Mouse (Mus musculus): ENCODE data around the gene Xcl1. TPM values are rescaled to one million over a fixed set of nuclear protein-coding genes. Genes with fewer than 3 reads are reported as not detected.

Xcl1 gene
- polyA plus RNA-seq, 1 experiment from 2014 or later, result 0.44 TPM

GRCm38 (mm10) chr1:164957974-164958373, 22.6 kb upstream of the Xcl1 start:
- no peaks in the 10 kb centered on the region for H3K9me3 ChIP-seq (replicated peaks)
- WGBS, result 88% methylated on average over 3 of the region's 3 CpGs
- H3K27me3 ChIP-seq, result no peaks in the 10 kb centered on the region
- no peak overlapping the region for H3K4me2 ChIP-seq
- no peaks in the 10 kb centered on the region for H3K4me1 ChIP-seq (replicated peaks)
- H3K27ac ChIP-seq, result no peak overlapping the region
- H3K9ac ChIP-seq, result no peak overlapping the region
- H3K4me3 ChIP-seq, result no peak overlapping the region
- ATAC-seq (replicated peaks; ENCODE audit: insufficient number of reproducible peaks, insufficient read depth, low FRiP score, low read depth), result no peak
- H3K36me3 ChIP-seq, result no peaks in the 10 kb centered on the region

- Histone ChIP-seq H3K9ac (no peak overlapping the region), H3K4me2 (no peak overlapping the region), H3K27me3 (no peaks in the 10 kb centered on the region), H3K27ac (no peak overlapping the region), H3K4me1 (replicated peaks) (no peaks in the 10 kb centered on the region), H3K36me3 (no peaks in the 10 kb centered on the region), H3K4me3 (no peak overlapping the region), H3K9me3 (replicated peaks) (no peaks in the 10 kb centered on the region)
- 79% methylated on average over 3 of the region's 3 CpGs for WGBS
- ATAC-seq (replicated peaks; ENCODE audit: insufficient number of reproducible peaks, insufficient read depth, low FRiP score, low read depth), result no peak
These were observed 21.5 kb upstream of the Xcl1 start for GRCm38 (mm10) chr1:164956725-164957399.

- Histone ChIP-seq H3K4me2 (no peak overlapping the region), H3K4me1 (replicated peaks) (no peaks in the 10 kb centered on the region), H3K27ac (no peak overlapping the region), H3K4me3 (no peak overlapping the region), H3K9me3 (replicated peaks) (no peaks in the 10 kb centered on the region), H3K36me3 (no peaks in the 10 kb centered on the region), H3K9ac (no peak overlapping the region), H3K27me3 (no peaks in the 10 kb centered on the region)
- WGBS, result 68% methylated on average over 7 of the region's 7 CpGs
- ATAC-seq (replicated peaks; ENCODE audit: insufficient number of reproducible peaks, insufficient read depth, low FRiP score, low read depth), result no peak
These were observed 20.3 kb upstream of the Xcl1 start for GRCm38 (mm10) chr1:164955452-164956196.

- Histone ChIP-seq H3K9ac (no peak overlapping the region), H3K4me1 (replicated peaks) (no peaks in the 10 kb centered on the region), H3K36me3 (no peaks in the 10 kb centered on the region), H3K27ac (no peak overlapping the region), H3K27me3 (no peaks in the 10 kb centered on the region), H3K4me3 (no peak overlapping the region), H3K9me3 (replicated peaks) (no peaks in the 10 kb centered on the region), H3K4me2 (no peak overlapping the region)
- 84% methylated on average over 6 of the region's 6 CpGs for WGBS
- ATAC-seq (replicated peaks; ENCODE audit: insufficient number of reproducible peaks, insufficient read depth, low FRiP score, low read depth), result no peak
These were observed 18.2 kb upstream of the Xcl1 start for GRCm38 (mm10) chr1:164953574-164953973.

- ATAC-seq (replicated peaks; ENCODE audit: insufficient number of reproducible peaks, insufficient read depth, low FRiP score, low read depth), result no peak
- no peak overlapping the region for H3K27ac ChIP-seq
- no peak overlapping the region for H3K4me2 ChIP-seq
- no peak overlapping the region for H3K4me3 ChIP-seq
- H3K9ac ChIP-seq, result no peak overlapping the region
- no peaks in the 10 kb centered on the region for H3K9me3 ChIP-seq (replicated peaks)
- H3K4me1 ChIP-seq (replicated peaks), result no peaks in the 10 kb centered on the region
- no peaks in the 10 kb centered on the region for H3K36me3 ChIP-seq
- WGBS, result 39% methylated on average over 2 of the region's 2 CpGs
- no peaks in the 10 kb centered on the region for H3K27me3 ChIP-seq
These were observed 733 bp upstream of the Xcl1 start for GRCm38 (mm10) chr1:164936060-164936459.

GRCm38 (mm10) chr1:164933441-164934188, 1.7 kb downstream of the Xcl1 start:
- WGBS, result 85% methylated on average over 10 of the region's 10 CpGs
- Histone ChIP-seq H3K4me2 (no peak overlapping the region), H3K4me3 (no peak overlapping the region), H3K27me3 (no peaks in the 10 kb centered on the region), H3K4me1 (replicated peaks) (no peaks in the 10 kb centered on the region), H3K9me3 (replicated peaks) (no peaks in the 10 kb centered on the region), H3K9ac (no peak overlapping the region), H3K36me3 (no peaks in the 10 kb centered on the region), H3K27ac (no peak overlapping the region)
- ATAC-seq (replicated peaks; ENCODE audit: insufficient number of reproducible peaks, insufficient read depth, low FRiP score, low read depth), result no peak

GRCm38 (mm10) chr1:164931135-164931534, 4.2 kb downstream of the Xcl1 start:
- no peaks in the 10 kb centered on the region for H3K36me3 ChIP-seq
- H3K4me3 ChIP-seq, result no peak overlapping the region
- H3K9ac ChIP-seq, result no peak overlapping the region
- no peaks in the 10 kb centered on the region for H3K27me3 ChIP-seq
- H3K9me3 ChIP-seq (replicated peaks), result no peaks in the 10 kb centered on the region
- ATAC-seq (replicated peaks; ENCODE audit: insufficient number of reproducible peaks, insufficient read depth, low FRiP score, low read depth), result no peak
- no peak overlapping the region for H3K27ac ChIP-seq
- WGBS, result 83% methylated on average over 7 of the region's 7 CpGs
- no peaks in the 10 kb centered on the region for H3K4me1 ChIP-seq (replicated peaks)
- H3K4me2 ChIP-seq, result no peak overlapping the region

GRCm38 (mm10) chr1:164930006-164930405, 5.3 kb downstream of the Xcl1 start:
- H3K27me3 ChIP-seq, result no peaks in the 10 kb centered on the region
- no peaks in the 10 kb centered on the region for H3K9me3 ChIP-seq (replicated peaks)
- H3K4me3 ChIP-seq, result no peak overlapping the region
- H3K4me2 ChIP-seq, result no peak overlapping the region
- 82% methylated on average over 3 of the region's 3 CpGs for WGBS
- H3K4me1 ChIP-seq (replicated peaks), result no peaks in the 10 kb centered on the region
- H3K9ac ChIP-seq, result no peak overlapping the region
- no peak overlapping the region for H3K27ac ChIP-seq
- no peak for ATAC-seq (replicated peaks; ENCODE audit: insufficient number of reproducible peaks, insufficient read depth, low FRiP score, low read depth)
- no peaks in the 10 kb centered on the region for H3K36me3 ChIP-seq

- H3K9me3 ChIP-seq (replicated peaks), result no peaks in the 10 kb centered on the region
- H3K4me2 ChIP-seq, result no peak overlapping the region
- no peak overlapping the region for H3K27ac ChIP-seq
- H3K4me1 ChIP-seq (replicated peaks), result no peaks in the 10 kb centered on the region
- H3K9ac ChIP-seq, result no peak overlapping the region
- ATAC-seq (replicated peaks; ENCODE audit: insufficient number of reproducible peaks, insufficient read depth, low FRiP score, low read depth), result no peak
- no peak overlapping the region for H3K4me3 ChIP-seq
- H3K36me3 ChIP-seq, result no peaks in the 10 kb centered on the region
- H3K27me3 ChIP-seq, result no peaks in the 10 kb centered on the region
- 78% methylated on average over 3 of the region's 3 CpGs for WGBS
These were observed 8.7 kb downstream of the Xcl1 start for GRCm38 (mm10) chr1:164926534-164927160.

- H3K4me3 ChIP-seq, result no peak overlapping the region
- H3K4me2 ChIP-seq, result no peak overlapping the region
- no peak for ATAC-seq (replicated peaks; ENCODE audit: insufficient number of reproducible peaks, insufficient read depth, low FRiP score, low read depth)
- H3K27ac ChIP-seq, result no peak overlapping the region
- 0 out of 2 replicates have a peak, but pooled peaks cover 2% of the 10 kb centered on the region for H3K4me1 ChIP-seq (replicated peaks)
- H3K36me3 ChIP-seq, result no peaks in the 10 kb centered on the region
- no peaks in the 10 kb centered on the region for H3K27me3 ChIP-seq
- H3K9ac ChIP-seq, result no peak overlapping the region
- no peaks in the 10 kb centered on the region for H3K9me3 ChIP-seq (replicated peaks)
- 51% methylated on average over 4 of the region's 4 CpGs for WGBS
These were observed 30.3 kb downstream of the Xcl1 start for GRCm38 (mm10) chr1:164905047-164905446.

GRCm38 (mm10) chr1:164900696-164901095, 34.6 kb downstream of the Xcl1 start:
- H3K9me3 ChIP-seq (replicated peaks), result no peaks in the 10 kb centered on the region
- WGBS, result 77% methylated on average over 6 of the region's 6 CpGs
- peaks cover 31% of the 10 kb centered on the region for H3K4me1 ChIP-seq (replicated peaks)
- no peak overlapping the region for H3K4me3 ChIP-seq
- H3K27ac ChIP-seq, result no peak overlapping the region
- H3K36me3 ChIP-seq, result no peaks in the 10 kb centered on the region
- H3K9ac ChIP-seq, result no peak overlapping the region
- H3K27me3 ChIP-seq, result no peaks in the 10 kb centered on the region
- ATAC-seq (replicated peaks; ENCODE audit: insufficient number of reproducible peaks, insufficient read depth, low FRiP score, low read depth), result no peak
- H3K4me2 ChIP-seq, result no peak overlapping the region

Measured in heart, embryonic 15.5 days (tissue).